In genomic region chr13:111725165-111726077, GRCm38 (mm10) we compare ENCODE assay signal across 7 mouse cellular contexts. TPM values are rescaled to one million over a fixed set of nuclear protein-coding genes. Genes with fewer than 3 reads are reported as not detected.
A peak's percentile ranks its signal among the peaks of the same experiment; 100 is the strongest.
DNase-seq lines count a peak whose midpoint lies in the region; ATAC-seq lines count a peak whose summit lies in the region.

No protein-coding gene starts in this region.

- peak; percentile 99 for ATAC-seq in embryonic facial prominence, embryonic 12.5 days (ENCODE audit: insufficient number of reproducible peaks, insufficient read depth, low FRiP score, low TSS enrichment)
- ATAC-seq in limb, embryonic 11.5 days (ENCODE audit: insufficient number of reproducible peaks, low FRiP score, low TSS enrichment, low read depth): peak; percentile 100
- ATAC-seq in midbrain, embryonic 14.5 days (ENCODE audit: low FRiP score, low TSS enrichment): peak; percentile 99

- H3K9ac ChIP-seq in embryonic facial prominence, embryonic 12.5 days: peak overlapping the region; percentile 60
- peak overlapping the region; percentile 57; the same call in 1 of the 2 replicates for H3K9ac ChIP-seq in limb, embryonic 11.5 days (ENCODE audit: low read length)
- H3K9ac ChIP-seq in midbrain, embryonic 14.5 days (replicated peaks; ENCODE audit: low read length): peak overlapping the region; percentile 49

- no peaks in the 10 kb centered on the region; the same call in 1 of the 2 replicates for H3K4me1 ChIP-seq in embryonic facial prominence, embryonic 12.5 days
- no peaks in the 10 kb centered on the region for H3K4me1 ChIP-seq in limb, embryonic 11.5 days (ENCODE audit: control insufficient read depth, insufficient read depth, low read length)
- 0 out of 2 replicates have a peak, but pooled peaks cover 3% of the 10 kb centered on the region for H3K4me1 ChIP-seq in midbrain, embryonic 14.5 days (ENCODE audit: control insufficient read depth, insufficient read depth, low read length)

- under 1% methylated on average over 64 of the region's 65 CpGs for WGBS in embryonic facial prominence, embryonic 12.5 days
- under 1% methylated on average over 65 of the region's 65 CpGs for WGBS in limb, embryonic 11.5 days
- under 1% methylated on average over 65 of the region's 65 CpGs for WGBS in midbrain, embryonic 14.5 days

- peak overlapping the region; percentile 48 for H3K4me3 ChIP-seq in embryonic facial prominence, embryonic 12.5 days
- peak overlapping the region; percentile 51 for H3K4me3 ChIP-seq in limb, embryonic 11.5 days (ENCODE audit: low read depth, low read length)
- peak overlapping the region; percentile 42 for H3K4me3 ChIP-seq in midbrain, embryonic 14.5 days (replicated peaks; ENCODE audit: low read depth, low read length)

- H3K27ac ChIP-seq in embryonic facial prominence, embryonic 12.5 days: peak overlapping the region; percentile 74
- peak overlapping the region; percentile 59 for H3K27ac ChIP-seq in limb, embryonic 11.5 days (replicated peaks; ENCODE audit: low read depth, low read length)
- H3K27ac ChIP-seq in midbrain, embryonic 14.5 days (replicated peaks; ENCODE audit: low read depth, low read length): no peak overlapping the region; the same call in 1 of the 2 replicates

- peak; percentile 97 for DNase-seq in adrenal gland, postnatal 25 days
- peak; percentile 100 for DNase-seq in heart, adult 11 months
- peak; percentile 98 for DNase-seq in kidney, adult 18-20 months
- DNase-seq in limb, embryonic 11.5 days (ENCODE audit: low spot score): peak; percentile 100
- peak; percentile 98 for DNase-seq in midbrain, embryonic 14.5 days
- DNase-seq in spleen, adult 18-20 months: peak; percentile 95 to 97

- peak overlapping the region; percentile 79 for H3K4me2 ChIP-seq in embryonic facial prominence, embryonic 12.5 days (replicated peaks)
- peak overlapping the region; percentile 69 for H3K4me2 ChIP-seq in limb, embryonic 11.5 days (ENCODE audit: low read depth, severe bottlenecking)
- H3K4me2 ChIP-seq in midbrain, embryonic 14.5 days (ENCODE audit: low read length): peak overlapping the region; percentile 63

- no peaks in the 10 kb centered on the region for H3K36me3 ChIP-seq in embryonic facial prominence, embryonic 12.5 days
- no peaks in the 10 kb centered on the region for H3K36me3 ChIP-seq in limb, embryonic 11.5 days (ENCODE audit: control insufficient read depth, insufficient read depth, low read length)
- H3K36me3 ChIP-seq in midbrain, embryonic 14.5 days (ENCODE audit: control insufficient read depth, insufficient read depth, low read length): no peaks in the 10 kb centered on the region

- H3K27me3 ChIP-seq in embryonic facial prominence, embryonic 12.5 days: no peaks in the 10 kb centered on the region
- H3K27me3 ChIP-seq in limb, embryonic 11.5 days (ENCODE audit: control insufficient read depth, insufficient read depth, low read length): no peaks in the 10 kb centered on the region
- H3K27me3 ChIP-seq in midbrain, embryonic 14.5 days (ENCODE audit: control insufficient read depth, insufficient read depth, low read length): no peaks in the 10 kb centered on the region

- peaks cover 4% of the 10 kb centered on the region; the same call in 1 of the 2 replicates for H3K9me3 ChIP-seq in embryonic facial prominence, embryonic 12.5 days
- H3K9me3 ChIP-seq in limb, embryonic 11.5 days (ENCODE audit: control insufficient read depth, low read length): peaks cover 4% of the 10 kb centered on the region; the same call in 1 of the 2 replicates
- no peaks in the 10 kb centered on the region for H3K9me3 ChIP-seq in midbrain, embryonic 14.5 days (ENCODE audit: control insufficient read depth, low read length)

RNA-seq across cellular contexts. Expression of gene Mier3, which starts 44.6 kb away (rescaled TPM):
- 38.7 and 41.3 TPM in 2 replicates for total RNA-seq in adrenal gland, postnatal 25 days (2021)
- 24.9 and 28.3 TPM in 2 replicates for polyA plus RNA-seq in embryonic facial prominence, embryonic 12.5 days (2016; fragmentation: Nextera tagmentation; extraction: Ambion mirVana)
- 26.6 and 29.4 TPM in 2 replicates for polyA plus RNA-seq in limb, embryonic 11.5 days (2014; fragmentation: Nextera tagmentation; extraction: Ambion mirVana)
- 27.5 and 27.9 TPM in 2 replicates for polyA plus RNA-seq in midbrain, embryonic 14.5 days (2014; fragmentation: Nextera tagmentation; extraction: Ambion mirVana)
